Mouse (Mus musculus): ENCODE measurements around the gene 1700008P02Rik.

GRCm38 (mm10) chr3:6649411-6649810, 29.2 kb upstream of the 1700008P02Rik start:
- TF ChIP-seq MAX (IDR thresholded peaks at IDR 0.05; ENCODE audit: low read depth) = no peak
- TF ChIP-seq POLR2A (IDR thresholded peaks at IDR 0.05; ENCODE audit: insufficient read length, low read depth) = no peak
- no peak for TF ChIP-seq MYOD1 (IDR thresholded peaks at IDR 0.05; ENCODE audit: control insufficient read depth in 1 of 3, insufficient read length in 2 of 3, low read depth in 2 of 3)
- TF ChIP-seq MYOG (IDR thresholded peaks at IDR 0.05; ENCODE audit: control insufficient read depth in 1 of 3, insufficient read depth in 1 of 3, insufficient read length in 2 of 3, low read depth in 2 of 3) = no peak
